Mouse (Mus musculus): ENCODE results near the gene Slc15a3.

GRCm38 (mm10) chr19:10824061-10824460 lies 15.5 kb upstream of the Slc15a3 start:
- TF ChIP-seq CTCF (conservative IDR thresholded peaks at IDR 0.05; ENCODE audit: insufficient read depth, insufficient read length, low read depth, low read length) (no peak), POLR2A (IDR thresholded peaks at IDR 0.05; ENCODE audit: low read depth, low read length) (no peak)

Measured in kidney, adult 2 months (tissue).